Mouse (Mus musculus) forebrain, embryonic 11.5 days (tissue): Measurements from ENCODE around the gene Gm5136. TPM values are rescaled to one million over a fixed set of nuclear protein-coding genes. Genes with fewer than 3 reads are reported as not detected.

ENCODE experiments used
- ATAC-seq: fragments of 200-750 bp; cut with Nextera tagmentation; replicated peaks from 2 replicates; pipeline ENCODE4 v1.8.0; 2017; ENCODE audit warnings: moderate TSS enrichment; ENCODE audit not compliant: low FRiP score
- DNase-seq: peaks from one replicate; pipeline ENCODE4 v3.0.0-alpha.2; 2017; ENCODE audit warnings: low spot score
- H3K27ac ChIP-seq: fragments of 300-500 bp; sonication (generic); 2 replicates; pipeline ENCODE4 v1.5.1; 2014; ENCODE audit warnings: low read depth, low read length
- H3K27me3 ChIP-seq: fragments of 300-500 bp; sonication (generic); 2 replicates; pipeline ENCODE4 v1.6.1; 2014; ENCODE audit warnings: mild to moderate bottlenecking, low read length, mixed read lengths; ENCODE audit not compliant: control insufficient read depth, insufficient read depth
- H3K36me3 ChIP-seq: fragments of 300-500 bp; sonication (generic); 2 replicates; pipeline ENCODE4 v1.6.1; 2014; ENCODE audit warnings: mild to moderate bottlenecking, low read length, moderate library complexity, mixed read lengths; ENCODE audit not compliant: control insufficient read depth, insufficient read depth
- H3K4me1 ChIP-seq: fragments of 300-500 bp; sonication (generic); replicated peaks from 2 replicates; pipeline ENCODE4 v1.6.1; 2014; ENCODE audit warnings: low read length, mixed read lengths; ENCODE audit not compliant: control insufficient read depth, insufficient read depth
- H3K4me2 ChIP-seq: fragments of 300-500 bp; sonication (generic); 2 replicates; pipeline ENCODE4 v1.6.1; 2014; ENCODE audit warnings: low read depth, mild to moderate bottlenecking, low read length, moderate library complexity, mixed read lengths; ENCODE audit not compliant: severe bottlenecking
- H3K4me3 ChIP-seq: fragments of 300-500 bp; sonication (generic); 2 replicates; pipeline ENCODE4 v1.5.1; 2014; ENCODE audit warnings: low read depth, low read length
- H3K9ac ChIP-seq: fragments of 300-500 bp; sonication (generic); 2 replicates; pipeline ENCODE4 v1.6.1; 2014; ENCODE audit warnings: low read length
- H3K9me3 ChIP-seq: fragments of 300-500 bp; sonication (generic); 2 replicates; pipeline ENCODE4 v1.6.1; 2016; ENCODE audit warnings: low read length, mixed read lengths; ENCODE audit not compliant: control insufficient read depth
- WGBS: fragments of 180-500 bp; shearing (Covaris S2); extraction: QIAGEN DNeasy Blood & Tissue Kit; methylation state at CpG from one replicate; pipeline ENCODE4 v1.1.7; 2014; 5-methylcytosine and 5-hydroxymethylcytosine counted together
- polyA plus RNA-seq: library from polyadenylated mRNA; unstranded; fragments of >200 nt; fragmentation: Nextera tagmentation; extraction: Ambion mirVana; gene quantifications from 2 replicates; pipeline ENCODE4 v1.2.1, GENCODE M21; 2014

Gm5136 gene
- polyA plus RNA-seq, 1 experiment from 2014 or later: 0.13 TPM

DNA sequence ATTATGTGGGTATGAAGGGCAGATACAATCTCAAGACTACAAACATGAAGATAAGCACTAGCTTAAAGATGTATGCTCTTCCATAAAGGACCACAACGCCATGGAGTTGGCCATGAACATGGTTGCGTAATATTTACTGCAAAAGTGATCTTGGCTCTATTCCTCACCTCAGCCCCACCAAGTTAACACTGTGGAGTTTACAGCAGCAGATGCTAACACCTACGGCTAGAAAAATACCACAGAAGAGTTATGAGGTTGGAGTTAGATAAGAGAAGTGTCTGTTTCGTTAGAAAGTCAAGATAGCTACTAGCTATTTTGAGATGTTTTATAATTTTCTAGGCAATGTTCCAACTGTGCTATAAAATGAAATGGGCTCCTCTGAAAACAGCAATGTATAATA is 43.1 kb downstream of the Gm5136 start:
- Histone ChIP-seq H3K27me3 (no peaks in the 10 kb centered on the region), H3K9ac (no peak overlapping the region), H3K4me3 (no peak overlapping the region), H3K4me1 (no peaks in the 10 kb centered on the region), H3K27ac (no peak overlapping the region), H3K36me3 (no peaks in the 10 kb centered on the region), H3K4me2 (no peak overlapping the region), H3K9me3 (no peaks in the 10 kb centered on the region)
- ATAC-seq (no peak), DNase-seq (no peak)
- 95% methylated on average over 4 of the region's 4 CpGs for WGBS

DNA sequence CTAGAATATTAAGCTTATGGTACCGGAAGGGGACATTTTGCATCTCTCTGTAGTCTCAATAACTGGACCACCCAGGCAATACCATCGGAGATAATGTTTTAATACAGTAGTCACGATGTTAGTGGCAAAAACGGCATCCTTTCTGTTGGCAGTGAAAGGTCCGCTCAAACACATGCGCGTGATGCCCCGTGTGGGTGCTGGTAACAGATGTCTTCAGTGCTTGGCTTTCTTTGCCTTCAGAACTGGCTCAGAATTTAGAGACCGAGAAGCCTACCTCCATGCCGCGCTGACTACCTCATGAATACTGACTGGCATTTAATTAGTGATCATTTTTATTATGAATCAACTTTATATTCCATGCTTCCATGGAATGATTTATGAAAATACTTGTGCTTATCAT is 44.9 kb downstream of the Gm5136 start:
- DNase-seq: no peak
- no peaks in the 10 kb centered on the region for H3K27me3 ChIP-seq
- no peak for ATAC-seq

DNA sequence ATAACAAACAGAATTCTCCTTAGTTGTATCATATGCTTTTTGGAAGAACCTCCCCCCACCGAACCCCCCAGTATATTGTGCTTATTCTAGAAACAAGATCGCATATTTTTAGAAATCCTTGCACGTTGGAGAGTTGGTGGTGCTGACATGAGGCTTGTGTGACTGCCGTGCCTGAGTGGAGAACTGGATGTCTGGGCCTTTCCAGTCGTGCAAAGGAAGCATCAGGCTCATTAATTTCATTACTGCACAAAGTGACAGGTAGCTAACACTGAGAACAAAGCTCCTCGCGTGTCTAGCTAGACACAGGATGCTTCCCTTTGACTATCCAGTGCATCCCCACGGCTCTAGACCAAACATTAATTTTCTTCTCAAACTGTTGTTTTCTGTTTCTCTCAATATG is 47.1 kb downstream of the Gm5136 start:
- ATAC-seq (no peak), DNase-seq (no peak)
- no peaks in the 10 kb centered on the region for H3K36me3 ChIP-seq
- no peaks in the 10 kb centered on the region for H3K4me1 ChIP-seq
- H3K4me2 ChIP-seq: no peak overlapping the region
- no peak overlapping the region for H3K4me3 ChIP-seq
- H3K27me3 ChIP-seq: no peaks in the 10 kb centered on the region
- WGBS: 73% methylated on average over 8 of the region's 8 CpGs
- H3K9me3 ChIP-seq: no peaks in the 10 kb centered on the region
- H3K9ac ChIP-seq: no peak overlapping the region
- H3K27ac ChIP-seq: no peak overlapping the region

More for the DNA sequence above, 44.9 kb downstream of the Gm5136 start:
- Histone ChIP-seq H3K4me2 (no peak overlapping the region), H3K9ac (no peak overlapping the region), H3K36me3 (no peaks in the 10 kb centered on the region), H3K4me1 (no peaks in the 10 kb centered on the region), H3K9me3 (no peaks in the 10 kb centered on the region), H3K4me3 (no peak overlapping the region), H3K27ac (no peak overlapping the region)
- 93% methylated on average over 11 of the region's 11 CpGs for WGBS

DNA sequence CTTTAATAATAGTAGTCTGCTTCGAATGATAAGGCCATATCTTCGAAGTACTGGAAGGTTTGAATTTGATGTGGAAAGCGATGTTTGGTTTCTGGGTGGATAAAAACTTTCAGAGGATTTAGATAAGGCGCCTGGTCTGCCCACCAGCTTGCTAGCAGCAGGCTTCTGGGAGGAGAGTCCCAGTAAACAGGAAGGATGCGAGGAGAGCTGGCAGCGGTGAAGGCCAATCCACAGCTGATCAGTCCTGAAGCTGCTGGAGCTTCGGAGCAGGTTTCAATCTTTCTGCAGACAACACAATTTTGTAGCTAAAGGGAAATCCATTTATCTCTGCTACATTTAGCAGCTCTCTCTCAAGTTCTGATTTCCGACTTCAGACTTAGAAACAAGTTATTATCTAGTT is 47.9 kb downstream of the Gm5136 start:
- no peaks in the 10 kb centered on the region for H3K27me3 ChIP-seq
- DNase-seq (no peak), ATAC-seq (no peak)
- no peak overlapping the region for H3K27ac ChIP-seq
- H3K4me2 ChIP-seq: no peak overlapping the region
- H3K9ac ChIP-seq: no peak overlapping the region
- no peaks in the 10 kb centered on the region for H3K9me3 ChIP-seq
- H3K4me1 ChIP-seq: no peaks in the 10 kb centered on the region
- 88% methylated on average over 8 of the region's 8 CpGs for WGBS
- no peak overlapping the region for H3K4me3 ChIP-seq
- H3K36me3 ChIP-seq: no peaks in the 10 kb centered on the region

DNA sequence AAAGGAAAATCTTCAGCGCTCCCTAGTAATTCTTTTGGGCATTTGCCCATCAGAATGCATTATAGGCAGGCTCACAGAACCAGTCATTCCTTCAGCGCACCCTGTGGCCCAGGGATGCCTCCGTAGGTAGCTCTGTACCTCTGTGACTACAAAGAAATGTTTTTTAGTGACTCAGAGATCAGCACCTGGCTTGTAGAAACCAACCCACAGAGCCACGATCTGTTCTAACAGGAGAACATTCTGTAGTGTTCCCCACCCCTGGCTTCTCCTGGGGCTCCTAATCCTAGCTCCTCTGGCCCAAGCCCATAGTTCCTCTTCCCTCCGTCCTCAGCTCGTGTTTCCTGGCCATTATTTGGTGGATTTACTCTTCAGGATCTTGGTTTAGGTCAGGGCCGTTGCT is 50.8 kb downstream of the Gm5136 start:
- Histone ChIP-seq H3K4me2 (no peak overlapping the region), H3K9ac (no peak overlapping the region), H3K27ac (no peak overlapping the region), H3K4me3 (no peak overlapping the region), H3K27me3 (no peaks in the 10 kb centered on the region), H3K9me3 (no peaks in the 10 kb centered on the region), H3K4me1 (no peaks in the 10 kb centered on the region), H3K36me3 (no peaks in the 10 kb centered on the region)
- 76% methylated on average over 7 of the region's 7 CpGs for WGBS
- ATAC-seq (no peak), DNase-seq (no peak)
